9 mouse cellular contexts compared by ENCODE assay signal in the genomic region with DNA sequence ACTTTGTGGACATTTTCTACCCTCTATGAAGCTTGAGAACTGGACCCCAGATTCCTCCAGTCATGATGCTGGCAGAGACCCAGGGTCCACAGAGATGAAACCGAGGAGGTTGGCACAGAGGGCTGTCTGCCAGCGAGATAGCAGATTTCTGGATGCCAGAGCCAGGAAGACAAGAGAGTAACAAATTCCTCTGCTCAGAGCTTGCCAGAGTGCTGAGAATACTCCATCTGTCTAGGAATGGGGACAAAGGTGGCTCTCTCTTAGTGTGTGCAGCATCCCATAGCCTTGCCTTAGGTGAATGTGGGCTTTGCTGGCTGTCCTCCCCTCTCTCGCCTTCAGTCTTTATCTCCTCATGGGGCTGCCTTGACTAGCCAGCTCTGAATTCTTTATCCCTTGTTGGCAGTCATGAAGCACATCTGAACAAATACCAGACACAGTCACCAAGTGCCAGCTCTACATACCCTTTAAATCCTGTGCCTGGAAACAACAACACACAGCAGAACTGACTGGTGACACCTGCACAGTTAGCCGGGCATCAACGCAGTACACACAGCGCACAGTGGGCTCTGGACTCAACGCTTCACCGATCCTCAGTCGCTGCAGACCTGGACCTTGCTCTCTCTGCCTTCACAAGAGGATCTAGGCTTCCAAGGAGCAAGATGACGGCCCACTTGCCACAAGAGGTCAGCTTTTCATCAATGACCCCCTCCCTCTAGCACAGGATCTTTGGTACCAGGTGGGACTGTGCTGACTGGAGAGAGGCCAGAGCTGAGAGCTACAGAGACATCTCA. TPM values are rescaled to one million over a fixed set of nuclear protein-coding genes. Genes with fewer than 3 reads are reported as not detected.
DNase-seq lines count a peak whose midpoint lies in the region; ATAC-seq and TF ChIP-seq lines count a peak whose summit lies in the region.
"Had no signal": no experiment of that assay in that cellular context is flagged by ENCODE, and none has a peak within 500 bp of the region (broad histone marks: within the 10 kb centered on the region; RNA-seq: fewer than 3 reads in every experiment).

A gene (plus strand): TSS at position 260 of the 791 bp plus-strand sequence.

- peak within 1 kb of the TSS; percentile 63; the same call in 1 of the 2 replicates for H3K27ac ChIP-seq in layer of hippocampus, adult 2 months
- no peak within 1 kb of the TSS for H3K27ac ChIP-seq in midbrain, embryonic 10.5 days (replicated peaks)
- H3K27ac ChIP-seq: liver, embryonic 14.5 days had no signal

- ATAC-seq in activated CD4-positive, CD25-positive, alpha-beta regulatory T cell, adult 4 months, result no peak
- no peak for ATAC-seq in megakaryocyte, adult 5-6 weeks (ENCODE audit: poor library complexity, severe bottlenecking)

- H3K36me3 ChIP-seq in midbrain, embryonic 10.5 days, result no peaks in the 10 kb centered on the region

- H3K4me1 ChIP-seq in midbrain, embryonic 10.5 days, result no peaks in the 10 kb centered on the region; the same call in 1 of the 2 replicates

- peak; percentile 52 for DNase-seq in NIH3T3 (ENCODE audit: low read depth)
- peak; percentile 72 for DNase-seq in adrenal gland, postnatal 14 days
- DNase-seq in heart, adult 9 months (ENCODE audit: low spot score in 2 of 2), result peak; percentile 34 to 37
- peak; percentile 33 to 48 for DNase-seq in layer of hippocampus, adult 2 months (ENCODE audit: low spot score in 2 of 2)
- DNase-seq in lung, postnatal 14 days, result no peak
- DNase-seq in midbrain, embryonic 10.5 days (ENCODE audit: low spot score), result no peak

- 90% methylated on average over 10 of the region's 10 CpGs for WGBS in midbrain, embryonic 10.5 days

- H3K4me3 ChIP-seq in layer of hippocampus, adult 2 months, result no peak within 1 kb of the TSS
- H3K4me3 ChIP-seq in midbrain, embryonic 10.5 days, result no peak within 1 kb of the TSS

- no peaks in the 10 kb centered on the region for H3K9me3 ChIP-seq in midbrain, embryonic 10.5 days (replicated peaks)

- H3K27me3 ChIP-seq in midbrain, embryonic 10.5 days (ENCODE audit: low read depth, poor library complexity, severe bottlenecking), result no peaks in the 10 kb centered on the region

- TF ChIP-seq CTCF in layer of hippocampus, adult 2 months (conservative IDR thresholded peaks at IDR 0.05), result no peak

RNA-seq across cellular contexts. Expression of the gene that starts here (rescaled TPM):
- total RNA-seq in adrenal gland, postnatal 14 days (2021), result 2.2 and 2.9 TPM in 2 replicates
- 1 to 10 TPM; 2.3 to 2.5 TPM for total RNA-seq in layer of hippocampus, adult 2 months (2021)
- under 1 TPM; 0.60 to 0.69 TPM for polyA plus RNA-seq in activated CD4-positive, CD25-positive, alpha-beta regulatory T cell, adult 4 months (2017; shearing (Covaris generic))
- 0.40 TPM in 1 of 2 replicates, not detected in the other for total RNA-seq in megakaryocyte, adult 5-6 weeks (2015)
- total RNA-seq in megakaryocyte, adult 5-6 weeks (2017), result 0.12 TPM in 1 of 2 replicates, not detected in the other
- polyA plus RNA-seq in midbrain, embryonic 10.5 days (2016; fragmentation: Nextera tagmentation; extraction: Ambion mirVana), result 0.06 TPM in 1 of 2 replicates, not detected in the other

Comparison
In these comparisons a context has a peak if more than half of its experiments do, and no peak if none do; other contexts are left out.
1. DNase-seq: peak in NIH3T3 (single experiment), adrenal gland, postnatal 14 days (single experiment), heart, adult 9 months (2 of 2) and layer of hippocampus, adult 2 months (2 of 2); none in lung, postnatal 14 days (single experiment) and midbrain, embryonic 10.5 days (single experiment).